Mouse (Mus musculus): ENCODE data around the gene Bricd5.

- no peak for TF ChIP-seq GATA1 (IDR thresholded peaks at IDR 0.05; ENCODE audit: low read length)
- no peak for TF ChIP-seq TAL1 (IDR thresholded peaks at IDR 0.05; ENCODE audit: low read length)
Measured at GRCm38 (mm10) chr17:24451220-24451619, 22.5 kb upstream of the Bricd5 start.

Data from erythroblast, embryonic 14.5 days (primary cell).